Mouse (Mus musculus): ENCODE measurements around the gene Rufy1. TPM values are rescaled to one million over a fixed set of nuclear protein-coding genes. Genes with fewer than 3 reads are reported as not detected.

Rufy1 gene
- total RNA-seq, 2 experiments from 2014 or later: 27.8 to 28.7 TPM

- intact Hi-C loops (cut with DNase I): no loop called here
Measured at GRCm38 (mm10) chr11:50432069-50432440, 1.1 kb upstream of the Rufy1 start.

DNA sequence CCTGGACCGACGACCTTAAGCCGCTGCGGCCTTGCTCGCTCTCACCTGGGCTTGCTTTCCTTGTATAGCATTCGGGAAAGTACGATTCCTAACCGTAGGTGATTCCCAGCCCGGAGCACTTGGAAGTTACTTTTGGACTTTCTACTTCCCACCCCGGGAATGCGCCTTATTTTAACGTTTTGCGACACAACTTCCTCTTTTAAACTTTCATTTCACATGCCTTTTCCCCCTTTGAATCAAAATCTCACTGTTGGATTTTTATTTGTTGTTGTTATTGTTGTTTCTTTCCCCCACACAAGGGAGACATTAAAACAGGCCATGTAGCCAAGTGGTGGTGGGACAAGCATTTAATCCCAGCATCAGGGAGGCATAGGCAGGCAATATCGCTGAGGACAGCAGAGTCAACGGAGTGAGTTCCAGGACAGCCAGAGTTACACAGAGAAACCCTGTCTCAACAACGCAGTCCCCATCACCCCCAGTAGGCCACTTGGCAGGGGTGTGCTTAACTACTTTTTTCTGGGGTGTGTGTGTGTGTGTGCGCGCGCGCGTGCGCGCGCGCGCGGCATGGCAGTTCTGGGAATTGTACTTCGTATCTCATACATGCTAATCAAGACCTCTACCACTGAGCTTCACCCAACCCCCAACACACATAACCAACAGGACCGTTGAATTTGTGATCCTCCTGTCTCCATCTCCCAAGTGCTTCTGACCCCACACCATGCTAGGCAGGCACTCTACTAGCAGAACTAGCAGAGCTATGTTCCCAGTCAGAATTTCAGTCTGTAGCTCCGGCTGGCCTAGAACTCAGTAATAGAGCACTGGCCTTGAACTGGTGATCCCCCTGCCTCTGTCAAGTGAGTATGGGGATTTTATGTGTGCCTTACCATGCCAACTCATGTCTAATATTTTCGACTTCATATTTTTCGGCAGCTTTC, 476 bp upstream of the Rufy1 start:
- no peak for DNase-seq (ENCODE audit: low spot score in 2 of 2)
- intact Hi-C loops (cut with DNase I): no loop called here

More at GRCm38 (mm10) chr11:50432069-50432440, 1.1 kb upstream of the Rufy1 start:
- no peak for DNase-seq (ENCODE audit: low spot score in 2 of 2)

GRCm38 (mm10) chr11:50426056-50426455, 4.9 kb downstream of the Rufy1 start:
- intact Hi-C loops (cut with DNase I): no loop called here
- no peak for DNase-seq (ENCODE audit: low spot score in 2 of 2)

- intact Hi-C loops (cut with DNase I): no loop called here
Measured at GRCm38 (mm10) chr11:50421934-50422780, 8.8 kb downstream of the Rufy1 start.

GRCm38 (mm10) chr11:50421461-50421860, 9.5 kb downstream of the Rufy1 start:
- no peak for DNase-seq (ENCODE audit: low spot score in 2 of 2)
- intact Hi-C loops (cut with DNase I): no loop called here

More at GRCm38 (mm10) chr11:50421934-50422780, 8.8 kb downstream of the Rufy1 start:
- peak; percentile 45 to 58 for DNase-seq (ENCODE audit: low spot score in 2 of 2)

DNA sequence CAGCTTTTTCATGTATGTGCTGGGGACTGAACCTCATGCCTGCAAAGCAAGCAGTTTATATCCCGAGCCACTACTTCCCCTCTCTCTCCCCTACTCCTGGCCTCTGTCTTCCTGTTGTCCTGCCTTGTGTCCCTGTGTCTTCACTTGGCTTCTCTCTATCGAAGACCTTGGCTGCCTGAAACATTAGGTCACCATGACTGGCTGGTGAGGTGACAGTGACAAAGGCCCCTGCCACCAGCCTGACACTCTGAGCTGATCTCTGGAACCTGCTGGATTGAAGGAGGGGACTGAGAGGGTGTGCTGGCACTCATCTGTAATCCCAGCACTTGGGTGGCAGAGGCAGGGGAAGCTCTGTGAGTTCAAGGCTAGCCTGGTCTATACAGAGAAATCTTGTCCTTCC, 13.1 kb downstream of the Rufy1 start:
- DNase-seq (ENCODE audit: low spot score in 2 of 2): no peak
- intact Hi-C loops (cut with DNase I): no loop called here

- intact Hi-C loops (cut with DNase I): no loop called here
- DNase-seq (ENCODE audit: low spot score in 2 of 2): no peak
Measured at GRCm38 (mm10) chr11:50415563-50416241, 15.2 kb downstream of the Rufy1 start.

DNA sequence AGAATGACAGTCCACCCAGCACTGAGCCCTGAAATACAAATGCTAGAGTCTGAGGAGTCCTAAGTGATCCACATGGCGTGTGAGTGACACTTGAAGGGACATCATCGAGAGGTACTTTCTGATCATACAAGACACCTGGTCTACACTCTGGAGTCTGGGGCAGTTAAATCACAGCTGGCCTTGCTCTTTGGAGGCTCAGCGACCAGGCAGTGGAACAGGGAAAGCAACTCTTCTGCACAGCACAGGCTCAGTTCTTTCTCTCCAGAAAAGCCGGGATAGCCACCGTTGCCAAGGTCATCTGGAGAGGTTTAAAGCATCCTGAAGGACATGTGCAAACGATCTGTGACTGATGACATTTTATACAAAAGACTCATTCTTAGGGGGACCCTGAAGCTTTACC, 23.7 kb downstream of the Rufy1 start:
- DNase-seq (ENCODE audit: low spot score in 2 of 2): no peak
- intact Hi-C loops (cut with DNase I): no loop called here

- intact Hi-C loops (cut with DNase I): no loop called here
- no peak for DNase-seq (ENCODE audit: low spot score in 2 of 2)
Measured at GRCm38 (mm10) chr11:50403367-50404014, 27.4 kb downstream of the Rufy1 start.

- DNase-seq (ENCODE audit: low spot score in 2 of 2): no peak
- intact Hi-C loops (cut with DNase I): no loop called here
Measured at GRCm38 (mm10) chr11:50402481-50402880, 28.4 kb downstream of the Rufy1 start.

DNA sequence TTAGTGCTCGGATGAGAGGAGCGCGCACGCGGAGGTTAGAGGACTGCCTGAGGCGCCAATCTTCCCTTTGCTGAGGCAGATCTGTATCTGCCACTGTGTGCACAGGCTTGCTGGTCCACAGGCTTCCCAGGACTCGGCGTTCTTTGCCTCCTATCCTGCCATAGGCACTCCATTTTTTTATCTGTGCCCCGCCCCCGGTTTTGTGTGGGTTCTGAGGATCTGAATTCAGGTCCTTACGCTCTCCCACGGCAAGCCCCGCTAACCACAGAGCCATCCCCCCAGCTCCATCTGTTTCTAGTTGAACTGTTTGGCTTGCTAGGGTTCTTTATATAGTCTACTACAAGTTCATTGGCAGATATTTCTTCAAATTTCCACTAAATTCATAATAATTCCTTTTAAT, 32.1 kb downstream of the Rufy1 start:
- no peak for DNase-seq (ENCODE audit: low spot score in 2 of 2)
- intact Hi-C loops (cut with DNase I): no loop called here

DNA sequence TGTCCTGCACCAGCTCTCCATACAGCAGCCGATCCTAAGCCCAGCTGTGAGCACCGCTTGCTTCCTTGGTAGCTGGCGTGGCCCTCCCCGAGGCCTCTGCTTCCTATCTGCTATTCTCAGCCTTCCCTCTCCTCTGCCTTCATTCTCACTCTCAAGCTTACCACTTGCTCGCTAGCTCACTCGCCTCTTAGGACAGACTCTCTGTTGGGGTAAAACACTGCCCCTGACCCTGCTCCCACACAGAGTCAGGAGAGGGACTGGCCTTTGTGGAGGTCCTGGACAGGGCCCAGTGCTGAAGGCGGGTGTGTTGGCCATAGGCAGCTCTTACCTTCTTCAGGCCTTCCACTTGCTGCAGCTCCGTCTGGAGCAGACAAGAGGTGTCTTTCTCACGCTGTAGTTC, 33.6 kb downstream of the Rufy1 start:
- intact Hi-C loops (cut with DNase I): no loop called here
- no peak for DNase-seq (ENCODE audit: low spot score in 2 of 2)

- intact Hi-C loops (cut with DNase I): no loop called here
- DNase-seq (ENCODE audit: low spot score in 2 of 2): no peak
Measured at GRCm38 (mm10) chr11:50396766-50397307, 34.1 kb downstream of the Rufy1 start.

GRCm38 (mm10) chr11:50394731-50395130, 36.2 kb downstream of the Rufy1 start:
- DNase-seq (ENCODE audit: low spot score in 2 of 2): no peak
- intact Hi-C loops (cut with DNase I): no loop called here

DNA sequence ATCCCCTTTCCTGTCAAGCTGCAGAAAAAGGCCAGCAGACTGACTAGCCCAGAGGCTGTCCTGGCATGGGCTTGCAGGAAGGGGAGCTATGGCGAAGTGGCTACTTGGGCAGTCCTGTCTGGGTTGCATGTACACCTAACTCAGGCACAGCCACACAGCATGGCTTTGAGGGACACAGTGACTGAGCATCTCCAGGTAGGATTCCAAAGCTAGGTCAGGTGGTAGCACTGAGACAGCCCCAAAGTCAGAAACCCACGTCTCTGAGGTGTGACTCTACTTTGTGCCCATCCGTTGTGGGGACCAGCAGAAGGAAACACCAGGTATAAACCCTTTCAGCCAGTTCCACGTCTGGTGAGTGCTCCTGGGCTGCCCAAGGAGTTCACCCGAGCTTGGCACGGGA, 37.6 kb downstream of the Rufy1 start:
- intact Hi-C loops (cut with DNase I): no loop called here
- peak in 1 of 2 experiments; percentile 1 for DNase-seq (ENCODE audit: low spot score in 2 of 2)

- peak in 1 of 2 experiments; percentile 1 for DNase-seq (ENCODE audit: low spot score in 2 of 2)
- intact Hi-C loops (cut with DNase I): no loop called here
Measured at GRCm38 (mm10) chr11:50391272-50391960, 39.5 kb downstream of the Rufy1 start.

GRCm38 (mm10) chr11:50389616-50390015, 41.3 kb downstream of the Rufy1 start:
- intact Hi-C loops (cut with DNase I): no loop called here
- DNase-seq (ENCODE audit: low spot score in 2 of 2): no peak

DNA sequence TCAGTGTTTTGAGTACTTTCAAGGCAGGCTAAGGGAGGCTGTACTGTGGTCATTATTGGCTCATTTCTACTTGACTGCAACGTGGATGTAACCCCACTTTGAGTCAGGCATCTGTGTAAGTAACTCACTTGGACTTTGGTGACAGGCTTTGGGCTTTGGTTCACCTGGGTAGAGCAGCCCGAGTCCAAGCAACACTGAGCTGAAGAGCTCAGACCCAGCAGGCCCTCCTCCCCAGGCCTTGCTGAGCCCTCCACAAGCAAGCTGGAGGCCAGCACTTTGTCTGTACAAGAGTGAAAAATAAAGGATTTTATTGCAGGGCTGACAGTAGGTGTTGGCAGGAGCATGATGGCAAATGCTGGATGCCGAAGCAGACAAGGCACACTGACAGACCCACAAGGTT, 41.9 kb downstream of the Rufy1 start:
- DNase-seq (ENCODE audit: low spot score in 2 of 2): no peak
- intact Hi-C loops (cut with DNase I): no loop called here

All from left cerebral cortex, postnatal 36 days (tissue).